Mouse (Mus musculus) frontal cortex, postnatal 25 days (tissue): Measurements from ENCODE around the gene Rora.

ENCODE experiments used
- DNase-seq, 2 experiments: peaks; one replicate each; pipeline ENCODE4 v3.0.0; 2022; ENCODE audit warnings: low spot score in 2 of 2

The Rora gene

GRCm38 (mm10) chr9:68948141-68948540, 294.6 kb downstream of the Rora start:
- no peak for DNase-seq

GRCm38 (mm10) chr9:68956210-68956874, 302.8 kb downstream of the Rora start:
- DNase-seq = no peak

- no peak for DNase-seq
These were observed 303.5 kb downstream of the Rora start for GRCm38 (mm10) chr9:68956938-68957573.

GRCm38 (mm10) chr9:68957793-68958192, 304.2 kb downstream of the Rora start:
- DNase-seq = no peak

- no peak for DNase-seq
These were observed 305.3 kb downstream of the Rora start for GRCm38 (mm10) chr9:68958919-68959318.

DNA sequence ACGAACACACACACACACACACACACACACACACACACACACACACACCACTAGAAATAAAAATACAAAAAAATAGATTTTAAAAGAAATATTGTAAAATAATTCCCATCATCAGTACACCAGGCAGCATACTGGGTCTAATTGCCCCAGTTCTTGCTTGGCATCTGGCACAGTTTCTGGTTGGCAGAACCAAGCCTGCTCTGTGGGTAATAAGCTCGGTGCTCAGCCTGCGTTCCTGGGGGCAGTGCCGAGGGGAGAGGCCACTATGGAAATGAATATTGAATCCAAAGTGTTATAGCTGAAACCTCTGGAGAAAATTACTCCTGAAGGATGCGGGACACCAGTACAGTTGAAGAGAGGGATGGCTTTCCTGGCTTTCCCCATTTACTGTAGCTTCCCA, 310.3 kb downstream of the Rora start:
- DNase-seq = no peak

DNA sequence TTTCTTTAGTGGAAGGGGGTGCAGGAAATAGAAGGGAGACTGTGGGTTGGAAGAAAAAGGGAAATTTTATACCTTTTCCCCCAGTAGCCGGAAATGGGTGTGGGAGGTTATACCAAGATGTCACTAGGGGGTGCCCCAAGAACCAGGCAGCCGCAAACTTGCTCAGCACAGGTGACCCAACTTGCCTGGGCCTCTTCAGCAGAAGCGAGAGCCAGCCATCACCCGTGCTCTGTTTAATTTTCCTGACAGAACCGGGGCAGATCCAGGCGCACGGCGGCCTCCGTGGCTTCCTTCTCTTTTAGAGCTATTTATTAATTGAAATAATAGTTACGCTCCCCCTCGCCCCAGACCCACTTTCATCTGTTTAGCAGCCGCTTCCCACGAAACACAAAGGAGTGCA, 313.0 kb downstream of the Rora start:
- DNase-seq = no peak

GRCm38 (mm10) chr9:68970074-68970473, 316.5 kb downstream of the Rora start:
- no peak for DNase-seq

DNA sequence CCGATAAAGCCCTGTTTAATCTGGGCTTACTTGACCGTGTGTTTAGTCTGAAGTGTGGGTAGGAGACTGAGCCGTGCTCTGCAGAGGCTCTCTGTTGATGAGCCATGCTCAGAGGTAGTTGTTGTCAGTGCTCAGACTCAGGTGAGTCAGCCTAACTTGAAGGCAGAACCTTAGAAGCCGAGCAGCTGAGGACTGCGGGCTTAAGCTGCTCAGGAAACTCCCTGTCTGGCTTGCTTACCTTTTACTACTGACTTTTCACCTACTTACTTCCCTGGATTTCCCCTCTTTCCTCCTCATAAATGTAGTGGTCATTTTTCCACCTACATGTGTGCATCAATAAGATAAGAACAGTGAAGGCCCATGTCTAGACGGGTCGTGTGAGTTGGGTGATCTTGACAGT, 318.7 kb downstream of the Rora start:
- DNase-seq = no peak

- no peak for DNase-seq
These were observed 320.9 kb downstream of the Rora start for GRCm38 (mm10) chr9:68974517-68974916.

GRCm38 (mm10) chr9:68976136-68976535, 322.6 kb downstream of the Rora start:
- DNase-seq = no peak

DNA sequence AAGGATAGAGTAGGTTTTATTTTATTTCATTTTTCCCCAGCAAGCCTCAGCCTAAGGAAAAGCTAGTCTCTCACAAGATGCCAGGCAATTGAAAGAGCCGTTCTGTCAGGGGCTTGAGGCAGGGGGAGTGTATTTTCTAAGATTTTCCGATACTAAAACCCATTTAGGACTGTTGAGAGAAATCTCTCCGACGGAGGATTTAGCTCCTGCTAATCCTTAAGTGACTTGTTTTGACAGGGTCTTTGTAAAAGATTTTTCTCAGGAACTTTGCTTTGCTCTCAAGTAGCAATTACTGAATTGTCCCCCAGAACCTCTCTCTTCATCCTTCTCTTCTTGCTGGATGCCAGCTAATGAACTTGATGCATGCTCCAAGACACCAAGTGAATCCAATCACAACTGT, 323.3 kb downstream of the Rora start:
- DNase-seq = no peak

DNA sequence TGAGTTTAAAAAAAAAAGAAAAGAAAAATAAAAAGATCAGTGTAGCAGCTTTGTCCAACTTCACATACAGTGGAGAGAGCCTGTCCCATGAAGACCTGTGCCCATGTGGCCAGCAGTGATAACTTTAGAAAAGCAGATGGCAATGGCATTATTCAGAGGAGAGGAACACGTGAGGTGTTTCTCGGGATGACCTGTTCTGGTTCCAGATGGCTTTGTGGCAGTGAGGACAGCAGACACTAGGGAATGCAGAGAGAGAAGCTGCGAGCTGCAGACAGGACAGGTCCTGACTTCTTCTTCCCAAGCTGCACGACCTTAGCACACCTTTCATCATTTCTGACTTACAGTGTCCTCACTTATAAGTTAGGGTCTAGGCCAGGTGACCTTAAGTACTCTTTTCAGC, 325.1 kb downstream of the Rora start:
- DNase-seq = no peak

- DNase-seq = no peak
These were observed 326.5 kb downstream of the Rora start for GRCm38 (mm10) chr9:68980041-68980440.

DNA sequence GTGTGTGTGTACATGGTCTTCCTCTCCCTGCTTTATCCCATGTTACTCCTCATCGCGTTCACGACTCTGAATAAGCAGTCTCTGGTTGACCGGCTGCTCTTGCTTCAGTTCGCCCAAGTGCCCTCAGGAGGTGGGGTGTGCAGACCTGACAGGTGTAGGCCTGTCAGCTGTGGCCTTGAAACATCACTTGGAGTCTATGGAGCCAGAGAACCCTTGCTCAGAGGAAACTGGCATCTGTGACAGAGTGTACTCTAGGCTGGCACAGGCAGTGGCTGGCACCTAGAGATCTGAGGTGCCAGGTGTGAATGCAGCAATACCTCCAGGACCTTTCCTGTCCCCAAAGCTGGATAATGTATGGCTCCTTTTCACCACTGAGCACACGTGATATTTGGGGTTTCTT, 331.5 kb downstream of the Rora start:
- no peak for DNase-seq

- DNase-seq = no peak
These were observed 332.2 kb downstream of the Rora start for GRCm38 (mm10) chr9:68985796-68986195.

- no peak for DNase-seq
These were observed 333.9 kb downstream of the Rora start for GRCm38 (mm10) chr9:68987290-68988042.

GRCm38 (mm10) chr9:68988162-68988911, 334.8 kb downstream of the Rora start:
- DNase-seq = no peak

DNA sequence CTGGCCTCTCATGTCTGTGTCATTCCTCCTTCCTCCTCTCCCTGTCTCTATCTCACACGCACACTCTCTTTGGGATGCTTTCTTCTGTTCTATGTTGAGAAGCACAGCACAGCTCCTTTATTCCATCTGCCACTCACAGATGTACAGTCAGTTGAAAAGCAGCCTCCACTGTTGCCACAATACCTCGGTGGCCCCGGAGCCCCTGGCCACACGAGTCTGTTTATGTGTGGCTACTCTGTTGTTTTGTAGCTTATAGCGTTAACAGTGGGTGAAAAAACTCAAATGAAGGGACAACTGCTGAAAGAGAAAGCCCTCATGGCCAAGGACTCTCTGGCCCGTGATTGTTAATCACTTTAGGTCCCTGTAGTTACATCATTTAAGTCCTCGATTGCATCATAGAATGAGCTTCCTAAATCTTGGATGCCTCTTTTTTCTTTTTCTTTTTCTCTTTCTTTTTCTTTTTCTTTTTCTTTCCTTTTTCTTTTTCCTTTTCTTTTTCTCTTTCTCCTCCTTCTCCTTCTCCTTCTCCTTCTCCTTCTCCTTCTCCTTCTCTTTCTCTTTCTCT, 336.4 kb downstream of the Rora start:
- no peak for DNase-seq

- DNase-seq = no peak
These were observed 340.3 kb downstream of the Rora start for GRCm38 (mm10) chr9:68993881-68994280.

DNA sequence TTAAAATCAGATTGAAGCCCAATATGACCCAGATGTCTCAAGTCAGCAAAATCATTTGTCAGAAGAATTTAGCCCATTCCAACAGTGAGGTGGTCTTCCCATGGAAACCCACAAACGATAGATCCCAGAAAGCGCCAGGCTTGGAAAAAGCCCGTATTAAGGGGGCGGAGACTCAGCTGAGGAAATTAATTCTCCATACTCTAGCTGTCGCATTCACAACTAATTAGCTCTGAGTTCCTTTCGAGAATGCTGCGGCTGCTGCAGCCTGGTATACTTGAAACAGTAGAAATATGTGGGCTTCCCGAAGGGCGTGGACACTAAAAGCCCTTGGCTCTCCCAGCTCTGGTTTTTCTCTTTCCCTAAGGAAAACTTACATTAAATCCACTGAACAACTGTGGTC, 345.4 kb downstream of the Rora start:
- no peak for DNase-seq

GRCm38 (mm10) chr9:69004514-69004913, 350.9 kb downstream of the Rora start:
- DNase-seq = no peak
